Mouse (Mus musculus) stomach, postnatal 0 days (tissue): ENCODE results near the gene Rnpepl1. TPM values are rescaled to one million over a fixed set of nuclear protein-coding genes. Genes with fewer than 3 reads are reported as not detected.
A peak's percentile ranks its signal among the peaks of the same experiment; 100 is the strongest.

Source experiments
- ATAC-seq: fragments of 200-750 bp; cut with Nextera tagmentation; 2 replicates; pipeline ENCODE4 v1.8.0; 2017; ENCODE audit not compliant: low FRiP score, low TSS enrichment
- DNase-seq: peaks from one replicate; pipeline ENCODE4 v3.0.0-alpha.2; 2016; ENCODE audit warnings: low spot score
- H3K27ac ChIP-seq: fragments of 300-500 bp; sonication (generic); replicated peaks from 2 replicates; pipeline ENCODE4 v1.5.1; 2014; ENCODE audit warnings: mild to moderate bottlenecking, control low read depth
- H3K27me3 ChIP-seq: fragments of 300-500 bp; sonication (generic); 2 replicates; pipeline ENCODE4 v1.6.1; 2014; ENCODE audit warnings: low read length; ENCODE audit not compliant: control insufficient read depth, insufficient read depth
- H3K36me3 ChIP-seq: fragments of 300-500 bp; sonication (generic); 2 replicates; pipeline ENCODE4 v1.6.1; 2014; ENCODE audit warnings: low read length, mixed read lengths; ENCODE audit not compliant: control insufficient read depth, insufficient read depth
- H3K4me1 ChIP-seq: fragments of 300-500 bp; sonication (generic); replicated peaks from 2 replicates; pipeline ENCODE4 v1.6.1; 2014; ENCODE audit warnings: antibody characterized with exemption; ENCODE audit not compliant: control insufficient read depth, insufficient read depth
- H3K4me2 ChIP-seq: fragments of 300-500 bp; sonication (generic); replicated peaks from 2 replicates; pipeline ENCODE4 v1.6.1; 2014; ENCODE audit warnings: low read depth, mild to moderate bottlenecking, control low read depth, moderate library complexity
- H3K4me3 ChIP-seq: fragments of 300-500 bp; sonication (generic); 2 replicates; pipeline ENCODE4 v1.5.1; 2014; ENCODE audit warnings: low read depth, low read length, control low read depth
- H3K9ac ChIP-seq: fragments of 300-500 bp; sonication (generic); 2 replicates; pipeline ENCODE4 v1.6.1; 2014; ENCODE audit warnings: mild to moderate bottlenecking, low read length, control low read depth, mixed read lengths
- H3K9me3 ChIP-seq: fragments of 300-500 bp; sonication (generic); 2 replicates; pipeline ENCODE4 v1.6.1; 2016; ENCODE audit warnings: low read length; ENCODE audit not compliant: control insufficient read depth
- CTCF ChIP-seq: IDR thresholded peaks from 2 replicates; pipeline ENCODE4 v1.5.1; 2016; ENCODE audit warnings: antibody characterized with exemption, low read depth, mild to moderate bottlenecking, moderate library complexity
- EP300 ChIP-seq: optimal IDR thresholded peaks from 2 replicates; pipeline ENCODE3; 2016; ENCODE audit warnings: antibody characterized with exemption
- WGBS: fragments of 180-500 bp; shearing (Covaris S2); extraction: QIAGEN DNeasy Blood & Tissue Kit; methylation state at CpG from one replicate; pipeline ENCODE4 v1.1.7; 2014; 5-methylcytosine and 5-hydroxymethylcytosine counted together
- polyA plus RNA-seq: library from polyadenylated mRNA; unstranded; fragments of >200 nt; fragmentation: Nextera tagmentation; extraction: Ambion mirVana; gene quantifications from 2 replicates; pipeline ENCODE4 v1.2.1, GENCODE M21; 2015

Rnpepl1 gene
- polyA plus RNA-seq, 1 experiment from 2014 or later, result 36.7 TPM

GRCm38 (mm10) chr1:92916725-92917124 is 6.1 kb downstream of the Rnpepl1 start:
- 92% methylated on average over 9 of the region's 9 CpGs for WGBS
- no peak for DNase-seq
- H3K27ac ChIP-seq, result no peak overlapping the region
- H3K9me3 ChIP-seq, result no peaks in the 10 kb centered on the region
- H3K36me3 ChIP-seq, result peaks cover 39% of the 10 kb centered on the region
- no peak for ATAC-seq
- no peak overlapping the region for H3K4me3 ChIP-seq
- no peaks in the 10 kb centered on the region for H3K27me3 ChIP-seq
- TF ChIP-seq CTCF (no peak), EP300 (no peak)
- H3K4me2 ChIP-seq, result no peak overlapping the region
- no peaks in the 10 kb centered on the region; the same call in 1 of the 2 replicates for H3K4me1 ChIP-seq
- H3K9ac ChIP-seq, result no peak overlapping the region

GRCm38 (mm10) chr1:92919151-92919550 is 8.6 kb downstream of the Rnpepl1 start:
- no peak overlapping the region for H3K4me2 ChIP-seq
- H3K4me1 ChIP-seq, result no peaks in the 10 kb centered on the region
- H3K36me3 ChIP-seq, result peaks cover 39% of the 10 kb centered on the region
- no peak overlapping the region for H3K4me3 ChIP-seq
- no peaks in the 10 kb centered on the region for H3K27me3 ChIP-seq
- no peaks in the 10 kb centered on the region for H3K9me3 ChIP-seq
- no peak for ATAC-seq
- TF ChIP-seq CTCF, result no peak
- no peak for TF ChIP-seq EP300
- H3K9ac ChIP-seq, result no peak overlapping the region
- no peak overlapping the region for H3K27ac ChIP-seq
- WGBS, result 90% methylated on average over 11 of the region's 11 CpGs
- DNase-seq, result no peak

- Histone ChIP-seq H3K27me3 (no peaks in the 10 kb centered on the region), H3K9ac (no peak overlapping the region), H3K4me3 (no peak overlapping the region), H3K4me1 (no peaks in the 10 kb centered on the region), H3K4me2 (no peak overlapping the region), H3K9me3 (no peaks in the 10 kb centered on the region), H3K27ac (peak overlapping the region; percentile 24; the same call in 1 of the 2 replicates), H3K36me3 (peaks cover 39% of the 10 kb centered on the region)
- TF ChIP-seq CTCF (no peak), EP300 (no peak)
- 69% methylated on average over 12 of the region's 12 CpGs for WGBS
- DNase-seq (peak; percentile 57), ATAC-seq (peak; percentile 25; the same call in 1 of the 2 replicates)
These were observed 9.2 kb downstream of the Rnpepl1 start for GRCm38 (mm10) chr1:92919775-92920174.

GRCm38 (mm10) chr1:92920474-92921200 is 10.1 kb downstream of the Rnpepl1 start:
- 0 out of 2 replicates have a peak overlapping the region, but pooled peaks have one; percentile 24 for H3K27ac ChIP-seq
- peak; percentile 88 for ATAC-seq
- H3K9me3 ChIP-seq, result no peaks in the 10 kb centered on the region
- no peaks in the 10 kb centered on the region for H3K27me3 ChIP-seq
- TF ChIP-seq EP300 (no peak), CTCF (no peak)
- no peaks in the 10 kb centered on the region for H3K4me1 ChIP-seq
- 70% methylated on average over 7 of the region's 7 CpGs for WGBS
- DNase-seq, result peak; percentile 54
- H3K4me2 ChIP-seq, result no peak overlapping the region
- no peak overlapping the region for H3K9ac ChIP-seq
- H3K4me3 ChIP-seq, result no peak overlapping the region
- peaks cover 36% of the 10 kb centered on the region for H3K36me3 ChIP-seq

- Histone ChIP-seq H3K36me3 (peaks cover 28% of the 10 kb centered on the region), H3K9ac (no peak overlapping the region), H3K4me1 (no peaks in the 10 kb centered on the region), H3K4me3 (no peak overlapping the region), H3K4me2 (no peak overlapping the region), H3K27ac (no peak overlapping the region), H3K9me3 (no peaks in the 10 kb centered on the region), H3K27me3 (no peaks in the 10 kb centered on the region)
- no peak for ATAC-seq
- TF ChIP-seq EP300 (no peak), CTCF (no peak)
- 84% methylated on average over 4 of the region's 4 CpGs for WGBS
- DNase-seq, result no peak
These were observed 10.9 kb downstream of the Rnpepl1 start for GRCm38 (mm10) chr1:92921496-92921895.

GRCm38 (mm10) chr1:92930171-92930706 is 19.7 kb downstream of the Rnpepl1 start:
- WGBS, result 8% methylated on average over 1 of the region's 1 CpGs
- H3K9ac ChIP-seq, result no peak overlapping the region

More at GRCm38 (mm10) chr1:92930171-92930706, 19.7 kb downstream of the Rnpepl1 start:
- TF ChIP-seq EP300, result no peak
- TF ChIP-seq CTCF, result no peak
- Histone ChIP-seq H3K27ac (no peak overlapping the region), H3K9me3 (no peaks in the 10 kb centered on the region), H3K4me3 (no peak overlapping the region), H3K4me2 (no peak overlapping the region), H3K4me1 (peaks cover 4% of the 10 kb centered on the region; the same call in 1 of the 2 replicates), H3K27me3 (no peaks in the 10 kb centered on the region), H3K36me3 (no peaks in the 10 kb centered on the region)
- no peak for ATAC-seq
- DNase-seq, result no peak
